Mouse (Mus musculus) kidney, adult 18-20 months (tissue): ENCODE results near the gene Lbx2.

Source experiments
- DNase-seq: peaks from one replicate; pipeline ENCODE4 v3.0.0; 2021

Lbx2 gene

DNA sequence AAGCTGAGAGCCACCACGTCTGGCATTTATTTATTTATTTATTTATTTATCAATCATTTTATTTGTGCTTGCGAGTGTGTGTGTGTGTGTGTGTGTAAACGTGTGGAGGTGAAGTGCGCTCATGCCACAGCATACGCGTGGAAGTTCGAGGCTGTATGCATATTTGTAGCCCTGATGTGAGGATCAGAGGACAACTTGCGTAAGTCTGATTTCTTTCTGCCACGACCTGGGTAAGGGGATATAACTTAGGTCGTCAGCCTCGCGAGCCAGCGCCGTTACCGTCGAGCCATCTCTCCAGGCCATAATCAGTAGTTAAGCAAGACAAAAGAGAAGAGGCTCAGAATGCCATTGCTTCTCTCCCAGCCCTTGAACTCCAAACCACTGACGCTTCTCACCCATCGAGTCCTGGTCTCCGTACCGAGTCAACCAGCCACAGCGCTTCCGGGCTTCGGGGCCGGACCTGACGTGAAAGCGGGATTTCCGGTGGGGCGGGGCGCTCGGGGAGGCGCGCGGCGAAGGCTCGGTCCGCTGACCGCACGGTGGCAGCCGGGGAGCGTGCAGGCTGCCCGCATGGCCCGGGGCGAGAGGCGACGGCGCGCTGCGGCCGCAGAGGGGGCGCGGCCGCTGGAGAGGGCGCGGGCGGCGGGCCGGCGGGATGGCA lies 29.0 kb downstream of the Lbx2 start, which contains the start of gene Mogs:
TSS of gene Mogs (plus strand) at position 486 of the 661 bp plus-strand sequence.
- peak; percentile 95 for DNase-seq

DNA sequence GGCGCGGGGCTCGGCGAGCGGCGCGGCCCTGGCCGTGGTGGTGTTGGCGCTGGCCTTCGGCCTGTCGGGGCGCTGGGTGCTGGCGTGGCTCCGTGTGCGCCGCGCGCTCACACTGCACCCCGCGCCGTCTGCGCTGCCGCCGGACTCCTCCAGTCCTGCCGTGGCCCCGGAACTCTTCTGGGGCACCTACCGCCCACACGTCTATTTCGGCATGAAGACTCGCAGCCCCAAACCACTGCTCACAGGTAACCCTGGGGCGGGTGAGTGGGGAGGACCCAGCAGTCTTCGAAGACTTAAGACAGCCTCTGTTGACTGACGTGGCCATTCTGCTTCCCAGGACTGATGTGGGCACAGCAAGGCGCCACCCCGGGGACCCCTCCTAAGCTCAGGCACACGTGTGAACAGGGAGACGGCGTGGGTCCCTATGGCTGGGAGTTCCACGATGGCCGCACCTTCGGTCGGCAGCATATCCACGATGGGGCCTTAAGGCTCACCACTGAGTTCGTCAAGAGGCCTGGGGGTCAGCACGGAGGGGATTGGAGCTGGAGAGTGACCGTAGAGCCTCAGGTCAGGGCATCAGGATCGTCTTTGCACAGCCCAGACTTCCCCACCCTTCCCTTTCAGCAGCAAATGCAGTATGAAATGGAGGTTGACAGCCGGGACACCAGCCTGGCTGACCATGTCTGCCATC lies 29.7 kb downstream of the Lbx2 start:
- no peak for DNase-seq

DNA sequence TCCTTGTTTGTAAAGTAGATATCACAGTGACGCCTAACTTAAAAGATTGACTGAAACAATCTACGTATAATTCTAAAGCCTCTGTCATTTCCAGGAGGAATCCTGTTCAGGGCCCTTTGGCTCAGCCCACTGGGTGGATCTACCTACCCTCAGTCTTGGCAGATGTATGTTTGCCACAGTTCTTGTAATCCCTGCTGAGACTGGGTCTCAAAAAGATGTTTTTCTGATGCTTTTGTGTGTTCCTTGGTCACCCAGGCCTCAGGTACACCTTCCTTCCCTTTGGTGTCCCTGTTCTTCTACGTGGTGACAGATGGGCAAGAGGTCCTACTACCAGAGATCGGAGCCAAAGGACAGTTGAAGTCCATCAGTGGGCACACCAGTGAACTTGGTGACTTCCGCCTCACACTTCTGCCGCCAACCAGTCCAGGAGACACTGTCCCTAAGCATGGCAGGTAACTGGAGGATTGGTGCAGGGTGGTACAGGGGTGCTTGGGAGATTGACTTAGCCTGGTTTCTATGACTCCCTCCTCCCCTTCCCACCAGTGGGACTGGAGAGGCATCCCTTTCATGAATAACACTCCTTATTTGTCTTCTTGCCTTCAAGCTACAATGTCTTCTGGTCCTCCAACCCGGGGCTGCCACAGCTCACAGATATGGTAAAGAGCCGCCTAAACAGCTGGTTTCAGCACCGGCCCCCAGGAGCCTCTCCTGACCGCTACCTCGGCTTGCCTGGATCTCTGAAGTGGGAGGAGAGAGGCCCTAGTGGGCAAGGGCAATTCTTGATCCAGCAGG lies 30.4 kb downstream of the Lbx2 start:
- no peak for DNase-seq

DNA sequence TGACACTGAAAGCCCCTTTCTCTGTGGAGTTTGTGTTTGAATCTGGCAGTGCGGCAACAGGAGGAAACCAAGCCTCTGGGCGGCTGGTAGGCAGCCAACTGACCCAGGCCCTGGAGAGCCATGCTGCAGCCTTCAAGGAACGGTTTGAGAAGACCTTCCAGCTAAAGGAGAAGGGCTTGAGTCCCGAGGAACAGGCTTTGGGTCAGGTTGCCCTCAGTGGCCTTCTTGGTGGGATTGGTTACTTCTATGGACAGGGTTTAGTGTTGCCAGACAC lies 30.9 kb downstream of the Lbx2 start:
- DNase-seq, result no peak

DNA sequence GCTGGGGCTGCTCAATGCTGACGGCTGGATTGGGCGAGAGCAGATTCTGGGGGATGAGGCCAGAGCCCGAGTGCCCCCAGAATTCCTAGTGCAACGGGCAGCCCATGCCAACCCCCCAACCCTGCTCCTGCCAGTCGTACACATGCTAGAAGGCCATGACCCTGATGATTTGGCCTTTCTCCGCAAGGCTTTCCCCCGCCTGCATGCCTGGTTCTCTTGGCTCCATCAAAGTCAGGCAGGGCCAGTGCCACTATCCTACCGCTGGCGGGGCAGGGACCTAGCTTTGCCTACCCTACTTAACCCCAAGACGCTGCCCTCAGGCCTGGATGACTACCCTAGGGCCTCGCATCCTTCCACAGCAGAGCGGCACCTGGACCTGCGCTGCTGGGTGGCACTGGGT lies 31.4 kb downstream of the Lbx2 start:
- DNase-seq, result no peak

DNA sequence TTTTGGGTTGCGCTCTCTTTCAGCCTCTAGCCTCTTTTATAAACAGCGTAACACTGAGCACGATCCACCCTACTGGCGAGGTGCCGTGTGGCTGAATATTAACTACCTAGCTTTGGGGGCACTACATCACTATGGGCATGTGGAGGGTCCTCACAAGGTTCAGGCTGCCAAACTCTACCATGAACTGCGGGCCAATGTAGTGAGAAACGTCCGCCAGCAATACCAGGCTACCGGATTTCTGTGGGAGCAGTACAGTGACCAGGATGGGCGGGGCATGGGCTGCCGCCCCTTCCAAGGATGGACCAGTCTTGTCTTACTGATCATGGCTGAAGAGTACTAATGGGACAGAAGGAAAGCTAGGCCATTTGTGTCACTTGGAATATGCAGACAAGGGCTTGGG lies 32.2 kb downstream of the Lbx2 start:
- no peak for DNase-seq

DNA sequence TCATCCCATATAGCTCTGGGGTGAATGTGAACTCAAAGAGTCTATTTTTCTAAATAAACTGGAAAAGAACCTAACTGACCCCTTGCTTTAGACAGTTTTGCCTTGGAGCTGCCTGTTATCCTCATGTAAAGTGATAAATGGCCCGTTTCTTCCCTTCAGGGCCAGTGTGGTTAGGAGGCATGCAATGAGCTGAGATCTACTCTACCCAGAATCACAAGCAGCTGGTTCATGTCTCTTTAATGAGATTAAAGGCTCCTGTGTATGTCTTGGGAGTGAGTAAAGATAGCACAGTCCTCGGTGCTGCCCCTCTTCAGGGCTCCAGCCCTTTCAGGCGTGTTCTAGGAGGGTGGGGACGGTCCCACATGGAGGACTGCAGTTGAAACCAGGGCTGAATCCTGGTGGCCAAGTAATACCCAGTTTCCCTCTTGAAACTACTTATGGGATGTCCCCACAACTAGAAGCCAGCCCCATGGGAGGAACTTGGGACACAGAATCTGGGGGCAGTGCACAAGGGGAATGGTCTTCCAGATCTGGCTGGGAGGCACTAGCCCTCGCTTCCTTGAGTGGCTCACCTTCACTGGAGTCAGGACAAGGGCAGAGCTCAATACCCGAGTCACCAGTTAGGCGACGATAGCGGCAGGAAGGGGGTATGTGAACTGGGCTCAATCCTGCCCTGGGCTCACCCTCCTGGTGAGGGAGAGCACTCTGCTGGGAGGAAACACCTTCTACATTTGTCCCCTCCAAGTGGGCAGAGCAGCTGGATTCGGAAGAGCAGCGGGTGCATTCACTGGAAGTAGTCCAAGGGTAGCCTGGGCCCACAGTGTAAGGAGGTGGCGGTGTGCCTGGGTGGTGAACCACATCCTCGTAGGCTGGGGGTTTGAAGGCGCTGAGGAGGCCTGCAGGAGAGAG lies 32.9 kb downstream of the Lbx2 start:
- no peak for DNase-seq

DNA sequence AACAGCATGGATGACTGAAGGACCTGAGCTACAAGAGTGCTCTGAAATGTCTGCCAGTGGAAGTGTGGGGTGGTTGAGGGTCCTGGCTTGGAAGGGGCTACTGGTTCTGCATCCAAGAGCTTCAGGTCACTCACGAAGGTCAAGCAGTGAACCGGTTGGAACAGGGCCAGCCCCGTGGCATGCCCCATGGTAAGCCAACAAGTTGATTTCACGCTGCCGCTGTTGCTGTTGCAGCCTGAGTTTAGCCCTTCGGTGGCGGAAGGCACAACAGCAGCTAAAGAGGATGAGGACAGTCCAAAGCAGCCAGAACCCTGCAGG lies 33.5 kb downstream of the Lbx2 start:
- DNase-seq, result peak; percentile 38

DNA sequence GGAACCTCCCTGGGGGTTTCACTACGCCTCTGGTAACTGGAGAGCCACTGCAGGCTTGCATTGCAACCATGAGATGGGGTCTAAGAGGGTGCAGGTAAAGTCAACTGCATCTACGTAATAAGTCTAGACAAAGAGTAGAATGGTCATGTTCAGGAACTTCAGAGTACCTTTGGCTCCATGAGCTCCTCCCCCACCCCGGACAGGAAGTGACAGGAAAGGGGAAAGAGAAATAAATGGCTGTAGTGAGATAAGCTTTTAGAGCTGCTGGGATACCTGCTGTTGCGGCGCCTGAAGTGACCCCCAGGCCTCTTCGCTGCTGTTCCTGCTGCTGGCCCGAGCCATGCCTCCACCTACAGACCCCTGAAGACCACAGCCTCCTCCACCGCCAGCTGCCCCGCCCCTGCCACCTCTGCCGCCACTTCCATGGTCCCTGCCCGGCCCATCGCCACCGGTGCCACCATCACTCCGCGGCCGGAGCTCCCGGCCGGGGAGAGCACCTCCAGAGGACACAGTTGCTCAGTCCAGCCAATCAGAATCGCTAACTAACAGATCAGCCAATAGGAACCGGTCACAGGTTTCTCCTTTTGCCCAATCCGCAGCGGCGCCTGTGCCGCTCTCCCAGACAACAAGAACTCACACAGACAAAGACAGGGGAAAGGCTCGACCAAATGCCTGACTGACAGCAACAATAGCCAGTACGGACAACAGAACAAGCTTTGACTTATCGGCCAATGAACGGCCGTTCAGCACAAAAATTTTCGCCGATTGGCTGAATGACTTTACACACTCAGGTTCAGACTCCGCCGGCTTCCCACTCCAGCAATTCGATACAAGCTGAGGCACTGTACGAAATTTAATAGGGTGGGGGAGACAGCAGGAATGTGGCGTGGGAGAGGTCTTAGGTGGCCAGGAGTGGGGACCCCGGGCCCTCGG lies 35.0 kb downstream of the Lbx2 start, which contains the start of gene Wbp1:
TSS of gene Wbp1 (minus strand) at position 630 of the 933 bp plus-strand sequence.
- peak; percentile 90 for DNase-seq

DNA sequence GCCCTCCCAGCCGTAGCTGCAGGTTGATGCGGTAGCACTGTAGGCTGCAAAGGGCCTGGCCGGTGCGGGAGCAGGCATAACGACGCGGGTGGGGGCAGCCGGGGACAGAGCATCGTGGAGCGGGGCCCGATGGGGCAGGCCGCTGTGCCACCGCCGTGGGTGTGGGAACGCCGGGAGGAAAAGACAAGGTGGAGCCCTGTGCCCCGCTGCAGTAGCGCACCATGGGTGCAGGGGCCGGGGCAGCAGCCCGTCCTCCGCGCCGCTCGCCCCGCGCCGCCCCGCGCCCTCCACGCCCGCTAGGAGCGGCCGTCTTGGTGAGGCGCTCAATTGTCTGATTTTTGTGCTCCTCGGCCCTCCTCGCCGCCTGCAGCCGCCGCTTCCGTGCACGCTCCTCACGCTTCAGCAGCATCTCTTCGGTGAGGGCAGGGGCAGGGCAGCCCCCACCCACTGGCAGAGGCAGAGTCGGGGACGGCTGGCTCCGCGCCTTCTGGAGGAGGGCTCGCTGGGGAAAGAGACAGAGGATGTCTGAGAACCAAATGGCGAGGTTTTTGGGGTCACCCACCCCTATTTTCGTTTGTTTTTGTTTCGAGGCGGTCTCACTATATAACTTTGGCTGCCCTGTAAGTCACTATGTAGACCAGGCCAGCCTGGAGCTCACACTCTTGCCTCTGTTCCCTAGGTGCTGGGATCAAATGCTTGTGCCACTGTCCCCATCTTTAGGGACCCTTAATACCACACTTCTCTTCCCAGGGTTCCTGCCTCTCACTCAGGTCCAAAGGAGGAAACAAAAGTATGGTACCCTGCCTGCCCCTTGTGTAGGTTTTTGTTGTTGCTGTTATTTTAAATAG lies 35.9 kb downstream of the Lbx2 start:
- DNase-seq, result no peak

DNA sequence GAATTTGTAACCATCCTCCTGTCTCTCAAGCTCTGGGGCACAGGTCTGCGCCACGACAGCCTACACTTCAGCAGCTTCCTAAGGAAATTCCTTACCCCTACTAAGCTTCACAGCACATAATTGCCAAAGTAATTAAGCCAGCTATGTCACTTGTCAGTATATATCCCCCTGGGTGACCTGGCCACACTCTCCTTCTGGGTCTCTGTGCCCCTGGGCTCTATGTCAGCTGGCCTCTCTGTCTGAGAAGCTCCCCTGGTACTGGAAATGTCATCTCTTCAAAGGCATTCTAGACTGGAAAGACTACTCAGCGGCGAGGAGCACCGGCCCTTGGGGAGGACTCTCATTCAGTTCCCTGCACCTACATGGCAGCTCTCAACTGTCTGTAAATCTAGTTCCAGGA lies 36.8 kb downstream of the Lbx2 start:
- DNase-seq, result no peak

DNA sequence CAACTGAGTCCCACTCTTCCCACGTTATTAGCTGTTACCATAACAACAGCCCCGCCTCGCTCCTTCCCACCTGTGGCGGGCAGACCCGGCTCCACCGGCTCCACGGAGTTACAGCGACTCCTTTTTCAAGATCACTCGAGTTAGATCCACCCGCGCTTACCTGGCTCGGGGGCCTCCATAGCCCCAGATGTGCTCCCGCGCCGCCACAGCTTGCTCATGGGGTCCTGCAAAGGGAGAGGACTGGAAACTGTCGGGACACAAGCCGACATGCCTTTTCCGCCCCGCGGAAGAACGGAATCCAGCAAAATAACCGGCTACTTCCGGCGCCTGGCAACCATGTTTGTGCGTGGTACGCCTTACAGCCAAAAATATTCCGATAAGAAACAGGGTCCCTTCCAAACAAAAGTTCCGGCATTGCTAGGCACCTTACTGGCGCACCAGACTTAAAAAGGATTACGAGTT lies 38.7 kb downstream of the Lbx2 start:
- DNase-seq, result peak; percentile 93

DNA sequence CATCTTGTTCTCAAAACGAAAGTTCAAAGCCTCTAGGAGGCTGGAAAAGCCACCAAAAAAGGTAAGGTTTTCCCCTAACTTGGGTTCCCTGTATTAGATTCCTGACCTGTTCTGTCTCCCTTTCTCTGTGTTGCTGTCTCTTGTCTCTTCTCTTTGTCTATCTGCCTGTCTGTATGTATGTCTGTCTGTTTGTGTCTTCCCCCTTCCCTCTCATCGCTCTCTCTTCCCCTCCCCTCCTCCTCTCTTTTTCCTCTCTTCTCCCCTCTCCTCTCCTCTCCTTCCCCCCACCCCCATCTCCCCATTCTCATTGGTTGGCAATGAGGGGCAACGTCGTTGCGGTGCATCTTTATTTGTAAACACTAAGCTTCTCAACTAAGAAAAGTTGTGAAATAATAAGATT lies 39.2 kb downstream of the Lbx2 start, which contains the start of gene Ino80b:
TSS of gene Ino80b (minus strand) at position 101 of the 400 bp plus-strand sequence.
- no peak for DNase-seq

DNA sequence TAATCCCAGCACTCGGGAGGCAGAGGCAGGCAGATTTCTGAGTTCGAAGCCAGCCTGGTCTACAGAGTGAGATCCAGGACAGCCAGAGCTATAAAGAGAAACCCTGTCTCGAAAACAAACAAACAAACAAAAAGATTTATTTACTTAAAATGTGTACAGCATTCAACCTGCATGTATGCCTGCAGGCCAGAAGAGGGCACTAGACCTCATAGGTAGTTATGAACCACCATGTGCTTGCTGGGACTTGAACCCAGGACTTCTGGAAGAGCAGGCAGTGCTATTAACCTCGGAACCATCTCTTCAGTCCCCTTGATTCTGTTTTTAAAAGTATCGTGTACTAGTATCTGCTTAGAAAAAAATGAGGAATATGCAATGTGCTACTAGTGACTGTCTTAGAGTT lies 41.3 kb downstream of the Lbx2 start:
- DNase-seq, result no peak

DNA sequence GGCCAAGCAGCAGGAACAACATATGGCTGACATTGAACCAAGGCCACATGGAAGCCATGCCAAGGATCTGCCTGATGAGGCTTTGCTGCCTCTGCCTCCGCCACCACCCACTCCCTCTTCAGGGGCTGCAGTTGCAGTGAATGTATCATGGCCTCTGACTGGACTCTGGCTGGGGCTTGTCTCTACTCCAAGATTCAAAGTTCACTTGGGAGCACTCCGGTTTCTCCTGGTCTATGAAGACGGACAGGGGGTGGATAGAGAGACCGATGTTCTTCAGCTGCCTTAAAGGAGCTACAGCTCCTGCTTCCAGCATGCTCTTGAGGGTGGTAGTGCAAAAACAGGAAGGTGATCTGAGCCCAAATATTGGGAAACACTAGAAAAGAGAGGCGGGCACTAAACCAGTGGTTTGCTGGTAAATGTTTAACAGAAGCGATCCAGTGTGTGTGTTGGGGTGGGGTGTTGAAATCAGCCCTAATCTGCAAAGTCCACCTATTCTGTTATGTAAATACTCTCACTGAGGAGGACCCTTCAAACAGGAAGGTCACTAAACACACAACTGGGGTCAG lies 45.4 kb downstream of the Lbx2 start:
- peak; percentile 76 for DNase-seq

DNA sequence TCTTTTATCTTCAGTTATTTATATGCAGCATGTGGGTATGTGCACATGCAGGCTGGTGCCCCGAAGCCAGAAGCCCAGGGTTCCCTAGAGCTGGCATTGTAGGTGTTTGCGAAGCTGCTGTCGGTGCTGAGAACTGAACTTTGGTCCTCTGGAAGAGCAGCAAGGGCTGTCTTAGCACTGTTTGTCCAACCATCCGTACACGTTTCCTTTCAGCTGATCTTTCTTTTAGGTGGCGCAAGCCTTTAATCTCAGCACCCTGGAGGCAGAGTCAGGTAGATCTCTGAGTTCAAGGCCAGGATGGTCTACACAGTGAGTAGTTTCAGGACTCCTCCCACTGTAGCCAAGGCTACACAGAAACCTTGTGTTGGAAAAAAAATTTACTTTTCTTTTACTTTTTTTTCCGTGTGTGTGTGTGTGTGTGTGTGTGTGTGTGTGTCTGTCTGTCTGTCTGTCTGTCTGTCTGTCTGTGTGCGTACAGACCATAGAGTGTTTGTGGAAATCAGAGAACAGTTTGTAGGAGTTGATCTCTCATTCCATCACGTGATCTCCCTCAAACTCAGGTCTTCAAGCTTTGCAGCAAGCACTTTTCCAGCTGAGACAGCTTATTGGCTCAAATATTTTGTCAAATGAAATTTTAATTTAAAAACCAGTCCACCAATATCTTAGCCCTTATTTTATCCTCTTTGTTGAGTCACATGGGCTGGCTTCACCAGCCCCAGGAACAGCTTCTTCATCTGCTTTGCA lies 46.2 kb downstream of the Lbx2 start:
- DNase-seq, result no peak

DNA sequence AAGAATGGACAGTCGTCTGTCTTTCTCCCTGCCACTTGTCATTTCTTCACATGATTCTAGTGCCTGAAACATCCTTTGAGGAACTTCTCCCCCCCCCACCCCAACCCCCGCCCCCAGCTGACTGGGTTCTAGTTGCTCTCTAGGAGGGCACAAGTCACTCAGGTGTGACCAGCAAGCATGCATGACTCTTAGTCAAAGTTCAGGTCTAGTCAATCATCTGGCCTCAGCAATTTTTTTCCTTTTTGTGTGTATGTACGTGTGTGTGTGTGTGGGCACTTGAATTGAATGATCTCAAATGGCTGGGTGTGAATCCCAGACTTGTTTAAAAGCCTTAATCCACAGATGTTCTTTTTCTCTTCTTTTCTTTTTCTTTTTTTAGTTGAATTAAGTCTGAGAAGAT lies 48.1 kb downstream of the Lbx2 start:
- DNase-seq, result no peak

DNA sequence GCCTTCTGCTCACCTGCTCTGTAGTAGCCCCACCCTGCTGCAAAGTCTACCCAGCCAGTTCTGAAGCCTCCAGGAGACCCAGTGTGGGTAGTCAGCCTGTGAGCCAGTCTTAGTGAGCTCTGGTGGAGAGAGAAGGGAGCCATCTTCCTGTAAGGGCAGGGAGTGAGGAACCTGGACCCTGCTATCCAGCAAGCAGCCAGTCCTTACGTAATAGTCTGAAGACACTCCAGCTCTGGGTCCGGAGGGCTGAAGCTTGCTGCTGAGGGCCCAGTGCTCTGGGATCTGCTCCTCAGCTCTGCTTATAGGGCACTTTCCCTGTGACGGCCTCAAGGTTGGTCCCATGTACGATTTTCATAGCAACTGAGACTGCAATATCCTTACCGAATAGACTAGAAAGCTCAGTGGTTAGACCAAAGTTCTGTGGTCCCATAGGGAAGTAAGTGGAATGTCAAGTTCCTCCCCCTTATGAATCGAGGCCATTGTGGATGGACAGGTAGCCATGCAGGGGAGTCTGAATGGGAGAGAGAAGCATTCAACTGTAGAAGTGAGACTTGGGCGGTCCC lies 48.9 kb downstream of the Lbx2 start, which contains the start of gene Rtkn:
TSS of gene Rtkn (plus strand) at position 513 of the 563 bp plus-strand sequence.
- DNase-seq, result peak; percentile 57

DNA sequence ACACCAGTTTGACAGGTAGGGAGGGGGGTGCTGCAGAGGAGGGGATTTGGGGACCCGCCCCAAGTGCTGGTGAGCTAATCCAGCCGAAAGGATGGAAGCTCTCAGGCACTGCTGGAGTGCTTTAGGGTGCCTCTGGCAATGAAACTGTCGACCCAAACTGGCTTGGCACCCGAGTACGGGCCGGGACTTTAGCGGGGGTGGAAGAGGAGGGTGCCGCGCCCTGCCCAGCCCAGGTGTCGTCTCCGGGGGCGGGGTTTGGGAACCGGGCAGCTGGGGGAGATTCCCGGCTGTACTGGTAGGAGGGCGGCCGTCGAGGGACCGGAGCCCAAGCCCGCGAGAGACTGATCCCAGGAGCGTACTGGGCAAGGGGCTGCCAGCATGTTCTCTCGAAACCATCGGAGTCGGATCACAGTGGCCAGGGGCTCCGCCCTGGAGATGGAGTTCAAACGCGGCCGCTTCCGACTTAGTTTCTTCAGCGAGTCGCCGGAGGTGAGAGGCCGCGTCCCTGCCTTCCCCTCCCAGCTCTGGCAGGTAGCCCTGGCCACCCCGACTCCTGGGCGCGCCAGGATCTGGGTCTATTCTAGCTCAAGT lies 49.5 kb downstream of the Lbx2 start:
- DNase-seq, result peak; percentile 82
